Mouse (Mus musculus) embryonic fibroblast, embryonic 13.5 days (primary cell): ENCODE data around the gene Ppp1r15a.

Experiments
- CTCF ChIP-seq: IDR thresholded peaks from 2 replicates; pipeline ENCODE4 v1.5.1; 2011; ENCODE audit warnings: mild to moderate bottlenecking, control low read depth, low read length, moderate library complexity, borderline replicate concordance; ENCODE audit not compliant: insufficient read depth
- POLR2A ChIP-seq: IDR thresholded peaks from 2 replicates; pipeline ENCODE4 v1.6.1; 2011; ENCODE audit warnings: low read depth, mild to moderate bottlenecking, control low read depth, low read length, moderate library complexity

GRCm38 (mm10) chr7:45482166-45482565, 43.9 kb downstream of the Ppp1r15a start:
- TF ChIP-seq CTCF, result no peak
- no peak for TF ChIP-seq POLR2A
